Mouse (Mus musculus) CD4-positive helper T cell, adult 2 months (primary cell): ENCODE results near the gene Ripply2.
A peak's percentile ranks its signal among the peaks of the same experiment; 100 is the strongest.

Source experiments
- DNase-seq: peaks from one replicate; pipeline ENCODE4 v3.0.0-alpha.2; 2012; ENCODE audit warnings: low read depth, missing footprints, low spot score

Gene Ripply2

GRCm38 (mm10) chr9:87025764-87026163, 10.4 kb downstream of the Ripply2 start:
- DNase-seq = peak; percentile 61

- DNase-seq = peak; percentile 67
Observed at GRCm38 (mm10) chr9:87027423-87028084, 12.2 kb downstream of the Ripply2 start.

DNA sequence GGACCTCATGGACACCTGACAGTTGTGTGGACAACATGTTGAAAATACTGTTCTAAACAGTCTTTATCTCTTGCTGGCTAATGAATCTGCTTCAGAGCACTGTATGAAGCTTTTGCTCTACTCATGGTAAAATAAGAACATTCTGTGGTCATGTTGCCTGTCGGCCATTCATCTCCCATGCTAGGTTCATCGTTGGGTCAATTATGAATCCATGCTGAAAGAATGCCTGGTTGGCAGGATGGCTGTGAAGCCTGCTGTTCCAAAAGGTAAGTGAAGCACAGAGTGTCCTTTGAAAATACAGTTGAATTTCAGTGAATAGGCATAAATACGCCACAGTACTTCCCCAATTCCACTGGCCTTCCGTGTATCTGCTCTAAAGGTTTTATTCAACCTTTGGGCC, 16.9 kb downstream of the Ripply2 start:
- DNase-seq = no peak

- DNase-seq = no peak
Observed at GRCm38 (mm10) chr9:87034831-87035580, 19.7 kb downstream of the Ripply2 start.

GRCm38 (mm10) chr9:87049425-87049824, 34.1 kb downstream of the Ripply2 start:
- DNase-seq = no peak

DNA sequence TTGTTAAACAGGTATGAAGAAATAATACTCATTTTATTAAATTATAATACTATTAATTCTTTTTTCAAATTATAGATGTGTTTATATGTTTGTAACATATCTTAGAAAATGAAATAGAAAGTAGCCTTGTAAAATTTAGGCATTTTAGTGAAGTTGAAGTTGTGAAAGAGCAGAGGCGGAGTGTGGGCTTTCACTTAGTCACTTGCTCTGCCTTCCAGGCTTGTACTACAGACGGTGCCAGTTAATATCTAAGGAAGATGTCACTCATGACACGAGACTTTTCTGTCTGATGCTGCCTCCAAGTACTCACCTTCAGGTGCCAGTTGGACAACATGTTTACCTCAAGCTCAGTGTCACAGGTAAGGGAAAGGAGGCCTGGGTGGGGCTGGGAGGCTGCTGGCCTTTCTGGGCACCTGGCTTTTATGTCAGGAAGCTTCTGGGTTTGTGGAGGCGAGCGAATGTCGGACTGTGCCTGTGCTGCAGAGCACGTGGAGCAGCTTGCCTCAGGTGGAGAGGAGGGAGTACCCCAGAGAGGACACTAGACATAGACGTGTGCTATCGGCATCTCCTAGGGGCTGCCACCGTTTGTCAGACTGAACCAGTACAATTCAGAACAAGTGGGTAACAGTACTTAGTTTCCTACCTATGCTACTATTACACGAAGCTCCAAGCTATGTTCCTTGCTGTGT, 40.4 kb downstream of the Ripply2 start:
- DNase-seq = no peak

- DNase-seq = no peak
Observed at GRCm38 (mm10) chr9:87062337-87062736, 47.0 kb downstream of the Ripply2 start.

- DNase-seq = no peak
Observed at GRCm38 (mm10) chr9:87068160-87068559, 52.8 kb downstream of the Ripply2 start.
